Mouse (Mus musculus) heart, postnatal 4 days (tissue): ENCODE data around the gene Txnip. TPM values are rescaled to one million over a fixed set of nuclear protein-coding genes. Genes with fewer than 3 reads are reported as not detected.
"Not testable (repeated sequence)": the region's sequence is repeated elsewhere in the genome, so short reads cannot be mapped to it uniquely, and the experiment has no call there.

Source experiments
- DNase-seq: peaks from one replicate; pipeline ENCODE4 v3.0.0; 2021
- total RNA-seq, 2 experiments: library from RNA; stranded (reverse); gene quantifications; 2 replicates each; pipeline ENCODE4 v1.2.3; 2021

Txnip gene
- total RNA-seq, 2 experiments from 2014 or later, result 286 to 331 TPM

GRCm38 (mm10) chr3:96594851-96595250 is 37.1 kb downstream of the Txnip start:
- no peak for DNase-seq

GRCm38 (mm10) chr3:96595661-96596060 is 37.9 kb downstream of the Txnip start:
- no peak for DNase-seq

GRCm38 (mm10) chr3:96596228-96596707 is 38.5 kb downstream of the Txnip start, which contains the start of gene Ankrd34a:
Ankrd34a (plus strand) TSS chr3:96596636.
- DNase-seq, result peak; percentile 70

- DNase-seq, result no peak
Measured at GRCm38 (mm10) chr3:96596855-96597254, 39.1 kb downstream of the Txnip start.

- DNase-seq, result peak; percentile 33
Measured at GRCm38 (mm10) chr3:96597435-96597891, 39.7 kb downstream of the Txnip start.

- peak; percentile 81 for DNase-seq
Measured at GRCm38 (mm10) chr3:96598156-96599068, 40.7 kb downstream of the Txnip start.

- DNase-seq, result no peak
Measured at GRCm38 (mm10) chr3:96599069-96599393, 41.3 kb downstream of the Txnip start.

GRCm38 (mm10) chr3:96599411-96599810 is 41.7 kb downstream of the Txnip start:
- DNase-seq, result no peak

GRCm38 (mm10) chr3:96600639-96601250 is 43.0 kb downstream of the Txnip start, which contains the start of gene Lix1l:
Lix1l (plus strand) TSS chr3:96601149.
- DNase-seq, result peak; percentile 95

- peak; percentile 86 for DNase-seq
Measured at GRCm38 (mm10) chr3:96601251-96601787, 43.6 kb downstream of the Txnip start.

GRCm38 (mm10) chr3:96601941-96602703 is 44.4 kb downstream of the Txnip start:
- DNase-seq, result peak; percentile 51

GRCm38 (mm10) chr3:96602704-96603084 is 44.9 kb downstream of the Txnip start:
- DNase-seq, result no peak

GRCm38 (mm10) chr3:96603311-96603710 is 45.6 kb downstream of the Txnip start:
- DNase-seq, result peak; percentile 45

GRCm38 (mm10) chr3:96606007-96606406 is 48.2 kb downstream of the Txnip start:
- not testable (repeated sequence) for DNase-seq

GRCm38 (mm10) chr3:96606618-96607017 is 48.9 kb downstream of the Txnip start:
- no peak for DNase-seq

Other genes with a start within 250 kb of the Txnip start
- under 1 TPM in 1 of 2 experiments, not detected in 1; 0.50 TPM for gene BC107364, start 105.7 kb upstream of the Txnip start, total RNA-seq
- gene Hfe2, start 32.8 kb upstream of the Txnip start, total RNA-seq, result 10 to 100 TPM; 95.6 to 97.0 TPM
- gene Gm16253, start 19.0 kb downstream of the Txnip start, total RNA-seq, result 1 to 10 TPM; 2.5 to 2.9 TPM
- gene Polr3gl, start 36.2 kb downstream of the Txnip start, total RNA-seq, result 10 to 100 TPM; 20.4 to 24.0 TPM
- 1 to 10 TPM; 1.8 to 3.1 TPM for gene Ankrd34a, start 38.7 kb downstream of the Txnip start, total RNA-seq
- 10 to 100 TPM; 53.1 to 56.6 TPM for gene Lix1l, start 43.2 kb downstream of the Txnip start, total RNA-seq
- gene Rbm8a, start 72.0 kb downstream of the Txnip start, total RNA-seq, result 10 to 100 TPM; 56.4 to 57.0 TPM
- gene Pex11b, start 77.4 kb downstream of the Txnip start, total RNA-seq, result 10 to 100 TPM; 26.4 to 26.8 TPM
- gene Gm42957, start 77.5 kb downstream of the Txnip start, total RNA-seq, result under 1 TPM; 0.18 to 0.21 TPM
- 1 to 10 TPM; 1.0 to 1.3 TPM for gene Itga10, start 87.6 kb downstream of the Txnip start, total RNA-seq
- under 1 TPM; 0.14 to 0.19 TPM for gene Ankrd35, start 112.2 kb downstream of the Txnip start, total RNA-seq
- gene Pias3, start 138.4 kb downstream of the Txnip start, total RNA-seq, result 10 to 100 TPM; 23.6 to 27.3 TPM
- gene Nudt17, start 150.6 kb downstream of the Txnip start, total RNA-seq, result 1 to 10 TPM; 3.5 to 3.6 TPM
- 10 to 100 TPM; 26.1 to 27.3 TPM for gene Polr3c, start 169.7 kb downstream of the Txnip start, total RNA-seq
- 10 to 100 TPM; 25.3 to 25.6 TPM for gene Rnf115, start 169.7 kb downstream of the Txnip start, total RNA-seq